Mouse (Mus musculus): ENCODE results near the gene Rps5. TPM values are rescaled to one million over a fixed set of nuclear protein-coding genes. Genes with fewer than 3 reads are reported as not detected.
"Not testable (repeated sequence)": the region's sequence is repeated elsewhere in the genome, so short reads cannot be mapped to it uniquely, and the experiment has no call there.

The Rps5 gene
- polyA plus RNA-seq, 1 experiment from 2014 or later = 638 TPM

DNA sequence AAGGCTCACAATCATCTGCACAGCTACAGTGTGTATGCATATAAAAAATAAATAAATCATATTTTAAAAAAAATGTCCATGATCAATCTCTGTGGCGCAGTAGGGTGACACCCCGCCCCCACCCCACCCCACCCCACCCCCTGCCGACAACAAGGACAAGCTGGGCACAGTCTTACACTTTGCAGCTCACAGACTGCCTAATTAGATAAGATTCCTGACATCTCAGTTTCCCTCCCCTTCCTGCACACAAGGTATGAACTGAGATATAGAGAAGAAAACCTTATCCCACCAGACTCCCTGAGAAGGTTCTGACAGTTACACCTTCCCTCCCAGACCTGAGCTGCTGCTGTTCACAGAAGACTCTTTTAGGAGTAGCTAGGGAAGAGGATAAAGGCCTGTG lies 12.7 kb downstream of the Rps5 start:
- Histone ChIP-seq H3K9ac (no peak overlapping the region), H3K36me3 (replicated peaks) (no peaks in the 10 kb centered on the region), H3K9me3 (no peaks in the 10 kb centered on the region), H3K4me1 (no peaks in the 10 kb centered on the region), H3K4me3 (replicated peaks) (no peak overlapping the region), H3K27ac (no peak overlapping the region), H3K27me3 (peaks cover 3% of the 10 kb centered on the region; the same call in 1 of the 2 replicates), H3K4me2 (no peak overlapping the region)
- no peak for ATAC-seq (ENCODE audit: low FRiP score)
- 77% methylated on average over 3 of the region's 3 CpGs for WGBS

DNA sequence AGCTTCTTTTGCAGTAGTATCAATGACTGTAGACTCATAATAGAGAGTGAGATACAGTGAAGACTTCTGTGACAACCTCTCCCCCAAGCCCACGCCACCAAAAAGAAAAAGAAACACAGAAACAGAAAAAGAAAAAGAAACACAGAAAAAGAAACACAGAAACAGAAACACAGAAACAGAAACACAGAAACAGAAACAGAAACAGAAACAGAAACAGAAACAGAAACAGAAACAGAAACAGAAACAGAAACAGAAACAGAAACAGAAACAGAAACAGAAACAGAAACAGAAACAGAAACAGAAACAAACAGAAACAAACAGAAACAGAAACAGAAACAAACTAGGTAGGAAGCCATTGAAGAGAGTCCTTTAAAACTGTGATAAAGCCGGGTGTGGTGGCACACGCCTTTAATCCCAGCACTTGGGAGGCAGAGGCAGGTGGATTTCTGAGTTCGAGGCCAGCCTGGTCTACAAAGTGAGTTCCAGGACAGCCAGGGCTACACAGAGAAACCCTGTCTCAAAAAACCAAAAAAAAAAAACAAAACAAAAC lies 15.2 kb downstream of the Rps5 start:
- H3K36me3 ChIP-seq (replicated peaks); H3K9ac ChIP-seq; H3K9me3 ChIP-seq; H3K27me3 ChIP-seq; H3K4me3 ChIP-seq (replicated peaks); H3K4me2 ChIP-seq; ATAC-seq (ENCODE audit: low FRiP score); H3K4me1 ChIP-seq; H3K27ac ChIP-seq: not testable (repeated sequence)
- 79% methylated on average over 4 of the region's 4 CpGs for WGBS

GRCm38 (mm10) chr7:12940599-12940998 lies 18.5 kb downstream of the Rps5 start:
- H3K27ac ChIP-seq = no peak overlapping the region
- ATAC-seq (ENCODE audit: low FRiP score) = no peak
- 87% methylated on average over 4 of the region's 4 CpGs for WGBS

GRCm38 (mm10) chr7:12943488-12943887 lies 21.4 kb downstream of the Rps5 start:
- ATAC-seq (ENCODE audit: low FRiP score) = no peak
- Histone ChIP-seq H3K4me1 (no peaks in the 10 kb centered on the region), H3K4me3 (replicated peaks) (no peak overlapping the region), H3K36me3 (replicated peaks) (no peaks in the 10 kb centered on the region), H3K27ac (no peak overlapping the region), H3K9ac (no peak overlapping the region), H3K4me2 (no peak overlapping the region), H3K27me3 (no peaks in the 10 kb centered on the region; the same call in 1 of the 2 replicates), H3K9me3 (no peaks in the 10 kb centered on the region)

More at GRCm38 (mm10) chr7:12940599-12940998, 18.5 kb downstream of the Rps5 start:
- Histone ChIP-seq H3K36me3 (replicated peaks) (no peaks in the 10 kb centered on the region), H3K4me2 (no peak overlapping the region), H3K9me3 (no peaks in the 10 kb centered on the region), H3K4me1 (no peaks in the 10 kb centered on the region), H3K27me3 (0 out of 2 replicates have a peak, but pooled peaks cover 3% of the 10 kb centered on the region), H3K9ac (no peak overlapping the region), H3K4me3 (replicated peaks) (no peak overlapping the region)

DNA sequence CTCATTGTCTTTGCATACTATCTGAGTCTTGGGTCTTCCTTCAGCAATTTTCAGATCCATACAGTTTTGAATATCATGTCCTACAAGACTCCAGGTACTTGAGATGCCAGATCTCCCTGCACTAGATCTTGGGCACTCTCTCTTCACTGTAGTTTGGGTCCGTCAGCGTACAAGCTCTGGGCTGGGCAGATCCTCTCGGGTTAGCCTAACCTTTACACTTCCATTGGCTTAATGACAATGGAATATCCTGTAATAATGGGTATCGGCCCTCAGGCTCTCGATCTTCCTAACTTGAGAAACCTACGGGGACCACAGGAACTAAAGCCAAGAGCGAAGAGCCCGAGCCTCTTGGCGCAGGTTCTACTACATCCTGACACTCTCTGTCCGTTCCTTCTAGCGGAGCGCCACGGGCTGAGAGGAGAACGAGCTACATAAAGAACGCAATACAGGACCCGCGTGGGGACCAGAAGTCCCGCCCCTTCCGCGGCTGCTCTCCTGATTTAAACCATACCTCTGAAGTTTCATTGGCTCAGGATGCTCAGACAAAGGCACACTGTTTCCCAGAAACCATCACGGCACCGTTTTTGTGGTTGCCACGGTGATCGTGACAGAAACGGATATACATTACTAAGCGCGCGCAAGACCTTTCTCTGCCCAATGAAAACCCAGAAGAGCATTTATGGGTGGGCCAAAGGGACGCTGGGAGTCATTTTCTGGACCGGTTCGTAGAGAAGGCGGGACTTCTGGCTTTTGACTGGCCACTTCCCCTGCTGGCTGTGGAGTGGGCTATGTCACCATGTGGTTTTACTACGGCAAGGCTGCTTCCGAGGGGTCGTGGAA lies 27.2 kb downstream of the Rps5 start:
- no peaks in the 10 kb centered on the region; the same call in 1 of the 2 replicates for H3K27me3 ChIP-seq
- peak overlapping the region; percentile 69 for H3K4me2 ChIP-seq
- peak overlapping the region; percentile 58 for H3K9ac ChIP-seq
- peaks cover 13% of the 10 kb centered on the region for H3K4me1 ChIP-seq
- H3K4me3 ChIP-seq (replicated peaks) = peak overlapping the region; percentile 42
- 12% methylated on average over 35 of the region's 35 CpGs for WGBS
- H3K9me3 ChIP-seq = no peaks in the 10 kb centered on the region
- ATAC-seq (ENCODE audit: low FRiP score) = peak; percentile 97
- H3K36me3 ChIP-seq (replicated peaks) = no peaks in the 10 kb centered on the region
- peak overlapping the region; percentile 86 for H3K27ac ChIP-seq

GRCm38 (mm10) chr7:12949872-12950229 lies 27.8 kb downstream of the Rps5 start:
- peaks cover 13% of the 10 kb centered on the region for H3K4me1 ChIP-seq
- peak overlapping the region; percentile 69 for H3K4me2 ChIP-seq
- H3K9ac ChIP-seq = peak overlapping the region; percentile 58
- no peak for ATAC-seq (ENCODE audit: low FRiP score)
- no peaks in the 10 kb centered on the region; the same call in 1 of the 2 replicates for H3K27me3 ChIP-seq
- H3K9me3 ChIP-seq = no peaks in the 10 kb centered on the region
- no peaks in the 10 kb centered on the region for H3K36me3 ChIP-seq (replicated peaks)
- peak overlapping the region; percentile 42 for H3K4me3 ChIP-seq (replicated peaks)
- peak overlapping the region; percentile 78 for H3K27ac ChIP-seq
- WGBS = 9% methylated on average over 16 of the region's 16 CpGs

GRCm38 (mm10) chr7:12954896-12955295 lies 32.8 kb downstream of the Rps5 start:
- no peak for ATAC-seq (ENCODE audit: low FRiP score)
- WGBS = 64% methylated on average over 3 of the region's 3 CpGs

GRCm38 (mm10) chr7:12957511-12957910 lies 35.4 kb downstream of the Rps5 start:
- H3K27me3 ChIP-seq = no peaks in the 10 kb centered on the region
- 70% methylated on average over 5 of the region's 5 CpGs for WGBS

More at GRCm38 (mm10) chr7:12954896-12955295, 32.8 kb downstream of the Rps5 start:
- no peak overlapping the region for H3K4me3 ChIP-seq (replicated peaks)
- H3K9ac ChIP-seq = no peak overlapping the region
- no peaks in the 10 kb centered on the region for H3K27me3 ChIP-seq
- H3K4me1 ChIP-seq = peaks cover 7% of the 10 kb centered on the region
- no peaks in the 10 kb centered on the region for H3K36me3 ChIP-seq (replicated peaks)
- no peak overlapping the region for H3K4me2 ChIP-seq
- H3K27ac ChIP-seq = no peak overlapping the region
- no peaks in the 10 kb centered on the region for H3K9me3 ChIP-seq

GRCm38 (mm10) chr7:12958948-12959347 lies 36.9 kb downstream of the Rps5 start:
- Histone ChIP-seq H3K4me2 (no peak overlapping the region), H3K4me1 (peaks cover 5% of the 10 kb centered on the region; the same call in 1 of the 2 replicates), H3K4me3 (replicated peaks) (no peak overlapping the region), H3K36me3 (replicated peaks) (no peaks in the 10 kb centered on the region), H3K9ac (no peak overlapping the region), H3K9me3 (no peaks in the 10 kb centered on the region), H3K27me3 (no peaks in the 10 kb centered on the region), H3K27ac (no peak overlapping the region)
- 82% methylated on average over 4 of the region's 4 CpGs for WGBS
- ATAC-seq (ENCODE audit: low FRiP score) = no peak

More at GRCm38 (mm10) chr7:12957511-12957910, 35.4 kb downstream of the Rps5 start:
- Histone ChIP-seq H3K4me3 (replicated peaks) (no peak overlapping the region), H3K36me3 (replicated peaks) (no peaks in the 10 kb centered on the region), H3K9me3 (no peaks in the 10 kb centered on the region), H3K9ac (no peak overlapping the region), H3K4me2 (no peak overlapping the region), H3K4me1 (peaks cover 5% of the 10 kb centered on the region; the same call in 1 of the 2 replicates), H3K27ac (no peak overlapping the region)
- ATAC-seq (ENCODE audit: low FRiP score) = no peak

GRCm38 (mm10) chr7:12959718-12960117 lies 37.6 kb downstream of the Rps5 start:
- Histone ChIP-seq H3K27ac (no peak overlapping the region), H3K4me3 (replicated peaks) (no peak overlapping the region), H3K4me2 (no peak overlapping the region), H3K36me3 (replicated peaks) (no peaks in the 10 kb centered on the region), H3K27me3 (no peaks in the 10 kb centered on the region), H3K4me1 (peaks cover 6% of the 10 kb centered on the region; the same call in 1 of the 2 replicates), H3K9me3 (no peaks in the 10 kb centered on the region), H3K9ac (no peak overlapping the region)
- ATAC-seq (ENCODE audit: low FRiP score) = no peak
- WGBS = 12% methylated on average over 4 of the region's 4 CpGs

- ATAC-seq (ENCODE audit: low FRiP score) = peak; percentile 76
- 4% methylated on average over 29 of the region's 29 CpGs for WGBS
- no peaks in the 10 kb centered on the region for H3K36me3 ChIP-seq (replicated peaks)
- H3K4me1 ChIP-seq = peaks cover 18% of the 10 kb centered on the region
- peak overlapping the region; percentile 78 for H3K27ac ChIP-seq
- peak overlapping the region; percentile 61 for H3K4me2 ChIP-seq
- H3K4me3 ChIP-seq (replicated peaks) = peak overlapping the region; percentile 39
- no peaks in the 10 kb centered on the region for H3K9me3 ChIP-seq
- H3K27me3 ChIP-seq = no peaks in the 10 kb centered on the region
- peak overlapping the region; percentile 56 for H3K9ac ChIP-seq
Observed at GRCm38 (mm10) chr7:12961511-12962141, 39.5 kb downstream of the Rps5 start.

DNA sequence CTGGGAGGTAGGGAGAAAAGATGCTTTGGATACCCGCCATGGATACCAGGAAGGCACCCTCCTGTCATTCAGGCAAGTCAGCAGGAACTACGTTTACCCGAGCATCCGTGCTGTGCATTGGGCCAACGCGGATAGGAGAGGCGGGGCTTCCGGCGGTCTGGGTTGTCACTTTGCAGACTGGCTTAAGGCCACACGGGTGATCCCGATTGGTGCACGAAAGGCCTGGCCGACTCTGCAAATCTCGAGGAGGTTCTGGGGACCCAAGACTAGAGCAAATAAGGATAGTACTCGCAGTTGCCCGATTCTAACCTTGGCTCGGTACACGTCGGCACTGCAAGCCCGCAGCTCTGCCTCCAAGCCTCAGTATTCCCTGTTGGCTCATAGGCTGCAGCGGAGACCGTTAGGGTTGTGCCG lies 43.6 kb downstream of the Rps5 start, which contains the start of gene Zfp324:
Gene Zfp324, plus strand, starts transcription at position 161 of the 414 bp plus-strand sequence.
- under 1% methylated on average over 23 of the region's 23 CpGs for WGBS

More for the DNA sequence above, 43.6 kb downstream of the Rps5 start, which contains the start of gene Zfp324:
- peak within 1 kb of the TSS; percentile 90 for H3K4me2 ChIP-seq
- no peaks in the 10 kb centered on the region for H3K9me3 ChIP-seq
- H3K27me3 ChIP-seq = no peaks in the 10 kb centered on the region
- H3K9ac ChIP-seq = peak within 1 kb of the TSS; percentile 92
- H3K4me3 ChIP-seq (replicated peaks) = peak within 1 kb of the TSS; percentile 68
- H3K4me1 ChIP-seq = peaks cover 30% of the 10 kb centered on the region
- peak; percentile 95 for ATAC-seq (ENCODE audit: low FRiP score)
- H3K27ac ChIP-seq = peak within 1 kb of the TSS; percentile 90
- H3K36me3 ChIP-seq (replicated peaks) = peaks cover 22% of the 10 kb centered on the region

Data from forebrain, embryonic 12.5 days (tissue).